Mouse (Mus musculus): Measurements from ENCODE around the gene Mpp4.

GRCm38 (mm10) chr1:59187786-59188185 lies 24.6 kb upstream of the Mpp4 start:
- no peak for TF ChIP-seq CTCF (IDR thresholded peaks at IDR 0.05; ENCODE audit: control insufficient read depth, insufficient read depth, insufficient read length)
- no peak for TF ChIP-seq USF1 (IDR thresholded peaks at IDR 0.05; ENCODE audit: low read depth)
